Comparison of ENCODE assay signal across 9 mouse cellular contexts in the genomic region with DNA sequence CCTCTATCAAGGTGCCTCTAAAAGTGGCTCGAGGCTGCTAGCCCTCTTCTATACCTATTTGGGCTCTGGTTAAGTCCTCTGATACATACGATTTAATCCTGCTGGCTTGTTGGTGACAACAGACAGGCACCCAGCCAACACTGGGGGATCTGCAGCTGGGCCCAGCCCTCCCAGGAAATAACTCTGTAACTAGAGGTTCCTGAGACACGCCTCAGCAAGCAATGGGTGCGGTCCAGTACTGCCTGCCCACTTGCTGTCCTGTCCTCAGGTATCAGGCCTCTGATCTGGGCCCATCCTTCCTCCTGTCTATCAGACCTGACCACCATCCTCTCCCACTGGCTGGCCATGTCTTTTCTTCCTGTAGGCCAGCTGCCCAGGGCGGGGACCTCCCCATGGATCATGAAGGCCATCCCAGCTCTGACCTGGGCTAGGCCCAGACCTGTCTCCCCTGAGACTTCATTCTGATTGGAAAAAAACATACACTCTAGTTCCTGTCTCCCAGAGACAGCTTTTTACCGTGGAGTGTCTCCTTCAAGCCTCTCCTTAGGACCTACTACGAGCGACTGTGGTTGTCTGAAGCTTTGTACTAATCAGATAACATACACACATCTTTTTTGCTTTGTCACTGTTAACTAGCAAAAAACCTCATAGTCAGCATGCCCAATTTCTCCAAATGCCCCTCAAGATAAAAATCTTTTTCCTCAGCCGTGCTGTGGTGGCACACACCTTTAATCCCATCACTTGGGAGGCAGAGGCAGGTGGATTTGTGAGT. TPM values are rescaled to one million over a fixed set of nuclear protein-coding genes. Genes with fewer than 3 reads are reported as not detected.
DNase-seq lines count a peak whose midpoint lies in the region; ATAC-seq and TF ChIP-seq lines count a peak whose summit lies in the region.
"Had no signal": no experiment of that assay in that cellular context is flagged by ENCODE, and none has a peak within 500 bp of the region (broad histone marks: within the 10 kb centered on the region; RNA-seq: fewer than 3 reads in every experiment).

No protein-coding gene starts in this region.

- peaks cover 3% of the 10 kb centered on the region; the same call in 1 of the 2 replicates for H3K79me2 ChIP-seq in MEL (ENCODE audit: control insufficient read depth, insufficient read depth, low read length, poor library complexity)

- no peaks in the 10 kb centered on the region for H3K36me3 ChIP-seq in forebrain, embryonic 10.5 days (replicated peaks)
- H3K36me3 ChIP-seq in forebrain, embryonic 14.5 days (ENCODE audit: control insufficient read depth, insufficient read depth, low read length): no peaks in the 10 kb centered on the region
- peaks cover 0 to 44% of the 10 kb centered on the region in 2 experiments; a peak in 2 of 4 replicates for H3K36me3 ChIP-seq in MEL (ENCODE audit: control insufficient read depth in 1 of 2, insufficient read depth in 2 of 2, low read length in 2 of 2)

- peaks cover 46% of the 10 kb centered on the region for H3K27me3 ChIP-seq in forebrain, embryonic 10.5 days (ENCODE audit: poor library complexity, severe bottlenecking)
- H3K27me3 ChIP-seq in forebrain, embryonic 14.5 days (replicated peaks; ENCODE audit: control insufficient read depth, insufficient read depth, low read length): no peaks in the 10 kb centered on the region
- H3K27me3 ChIP-seq in MEL (ENCODE audit: control insufficient read depth in 1 of 2, insufficient read depth in 2 of 2, low read length in 2 of 2): no peaks in the 10 kb centered on the region

- intact Hi-C loops in left cerebral cortex, postnatal 10 days (cut with DNase I): loop anchor here (5.0 kb wide), 3 partner anchors 35 to 250 kb away; partner anchors contain the start of gene B4galt2

- 80% methylated on average over 9 of the region's 9 CpGs for WGBS in forebrain, embryonic 10.5 days
- 81% methylated on average over 9 of the region's 9 CpGs for WGBS in forebrain, embryonic 14.5 days

- no peak for ATAC-seq in forebrain, embryonic 14.5 days

- TF ChIP-seq RAD21 in MEL (IDR thresholded peaks at IDR 0.05; ENCODE audit: low read depth, low read length): no peak

- no peak for TF ChIP-seq CTCF in MEL (IDR thresholded peaks at IDR 0.05 in 2 of 3, conservative IDR thresholded peaks at IDR 0.05 in 1 of 3; ENCODE audit: control insufficient read depth in 1 of 3, insufficient read depth in 1 of 3, low read depth in 2 of 3, low read length in 3 of 3, poor library complexity in 1 of 3, severe bottlenecking in 1 of 3)

- peak overlapping the region; percentile 56; the same call in 1 of the 2 replicates for H3K27ac ChIP-seq in forebrain, embryonic 10.5 days
- no peak overlapping the region for H3K27ac ChIP-seq in forebrain, embryonic 14.5 days (ENCODE audit: low read depth, low read length)
- H3K27ac ChIP-seq in MEL (ENCODE audit: control insufficient read depth, low read depth, low read length): peak overlapping the region; percentile 54

- H3K4me1 ChIP-seq in forebrain, embryonic 10.5 days: peaks cover 39% of the 10 kb centered on the region
- peaks cover 5% of the 10 kb centered on the region for H3K4me1 ChIP-seq in forebrain, embryonic 14.5 days (ENCODE audit: control insufficient read depth, insufficient read depth, low read length)
- H3K4me1 ChIP-seq in MEL (ENCODE audit: control insufficient read depth in 1 of 2, insufficient read depth in 2 of 2, low read length in 2 of 2): peaks cover 46 to 57% of the 10 kb centered on the region in 2 experiments

- DNase-seq in forebrain, embryonic 10.5 days (ENCODE audit: extremely low spot score, low spot score): no peak
- DNase-seq in forebrain, embryonic 14.5 days (ENCODE audit: low spot score): no peak
- DNase-seq in MEL (ENCODE audit: low read depth, low spot score): peak; percentile 84
- DNase-seq in heart, postnatal 4 days: peak; percentile 64
- peak; percentile 37 for DNase-seq in lung, postnatal 14 days
- DNase-seq in left cerebral cortex, postnatal 10 days (ENCODE audit: extremely low spot score in 1 of 2, low spot score in 2 of 2): no peak
- no peak for DNase-seq in adrenal gland, postnatal 4 days (ENCODE audit: low spot score in 2 of 2)
- no peak for DNase-seq in ovary, postnatal 10 days (ENCODE audit: low spot score)
- DNase-seq: layer of hippocampus, postnatal 36 days had no signal

- no peak overlapping the region for H3K4me2 ChIP-seq in forebrain, embryonic 14.5 days (ENCODE audit: low read length)

- no peak overlapping the region for H3K9ac ChIP-seq in forebrain, embryonic 14.5 days (ENCODE audit: low read length)
- 0 out of 2 replicates have a peak overlapping the region, but pooled peaks have one; percentile 1 for H3K9ac ChIP-seq in MEL (ENCODE audit: control insufficient read depth, low read depth, low read length, poor library complexity, severe bottlenecking)

- no peaks in the 10 kb centered on the region for H3K9me3 ChIP-seq in forebrain, embryonic 10.5 days
- H3K9me3 ChIP-seq in forebrain, embryonic 14.5 days (replicated peaks; ENCODE audit: control insufficient read depth, low read length): no peaks in the 10 kb centered on the region
- H3K9me3 ChIP-seq in MEL (replicated peaks; ENCODE audit: insufficient read depth, low read length): no peaks in the 10 kb centered on the region

- no peak overlapping the region for H3K4me3 ChIP-seq in forebrain, embryonic 10.5 days
- no peak overlapping the region for H3K4me3 ChIP-seq in forebrain, embryonic 14.5 days (ENCODE audit: low read depth, low read length)
- H3K4me3 ChIP-seq in MEL (ENCODE audit: control insufficient read depth in 1 of 2, insufficient read depth in 1 of 2, low read depth in 2 of 2, low read length in 2 of 2): peak overlapping the region in 1 of 2 experiments; percentile 38; a peak in 3 of 4 replicates

- TF ChIP-seq POLR2A in MEL (IDR thresholded peaks at IDR 0.05; ENCODE audit: control insufficient read depth in 1 of 2, insufficient read depth in 1 of 2, low read depth in 1 of 2, low read length in 2 of 2, poor library complexity in 1 of 2): no peak

- TF ChIP-seq EP300 in MEL (IDR thresholded peaks at IDR 0.05; ENCODE audit: low read depth in 1 of 2, low read length in 2 of 2): peak; percentile 52 to 67; a peak in 3 of 4 replicates

TF ChIP-seq in MEL, 35 proteins besides CTCF, POLR2A, EP300 and RAD21 (continues in another document):
- TF ChIP-seq CHD2 (IDR thresholded peaks at IDR 0.05; ENCODE audit: low read length) (no peak), MAFK (IDR thresholded peaks at IDR 0.05; ENCODE audit: borderline replicate concordance, low read depth, low read length) (peak; percentile 73), TCF12 (IDR thresholded peaks at IDR 0.05; ENCODE audit: low read depth, low read length) (peak; percentile 82), ZNF384 (IDR thresholded peaks at IDR 0.05; ENCODE audit: low read depth, low read length) (no peak)

RNA-seq across cellular contexts. Expression of gene Slc6a9, which starts 2.2 kb away (rescaled TPM):
- 7.0 and 9.1 TPM in 2 replicates for polyA plus RNA-seq in forebrain, embryonic 10.5 days (2016; fragmentation: Nextera tagmentation; extraction: Ambion mirVana)
- polyA plus RNA-seq in forebrain, embryonic 14.5 days (2014; fragmentation: Nextera tagmentation; extraction: Ambion mirVana): 8.0 and 9.6 TPM in 2 replicates
- 3.2 and 8.3 TPM in 2 replicates for total RNA-seq in MEL (2012; rRNA removed)
- 10 to 100 TPM in 1 of 2 experiments, not detected in 1; 21.2 TPM for polyA plus RNA-seq in MEL (2012; ENCODE audit: insufficient read depth in 1 of 2, insufficient read length in 2 of 2, low read depth in 1 of 2, low replicate concordance in 2 of 2, missing spikeins in 1 of 2)
- total RNA-seq in heart, postnatal 4 days (2021): 1 to 10 TPM; 3.2 to 4.1 TPM
- total RNA-seq in left cerebral cortex, postnatal 10 days (2021): 10 to 100 TPM; 40.6 to 44.6 TPM
- 10 to 100 TPM; 17.3 to 19.9 TPM for total RNA-seq in adrenal gland, postnatal 4 days (2021)

RNA-seq across cellular contexts. Expression of gene Ccdc24, which starts 40.3 kb away (rescaled TPM):
- 1.2 TPM in 2 replicates for polyA plus RNA-seq in forebrain, embryonic 10.5 days (2016; fragmentation: Nextera tagmentation; extraction: Ambion mirVana)
- polyA plus RNA-seq in forebrain, embryonic 14.5 days (2014; fragmentation: Nextera tagmentation; extraction: Ambion mirVana): 1.5 and 1.6 TPM in 2 replicates
- 0.19 and 0.56 TPM in 2 replicates for total RNA-seq in MEL (2012; rRNA removed)
- under 1 TPM in 1 of 2 experiments, not detected in 1; 0.36 TPM for polyA plus RNA-seq in MEL (2012; ENCODE audit: insufficient read depth in 1 of 2, insufficient read length in 2 of 2, low read depth in 1 of 2, low replicate concordance in 2 of 2, missing spikeins in 1 of 2)
- 1 to 10 TPM in 1 of 2 experiments, under 1 TPM in 1; 0.59 to 1.1 TPM for total RNA-seq in heart, postnatal 4 days (2021)
- 1 to 10 TPM; 3.1 to 3.3 TPM for total RNA-seq in left cerebral cortex, postnatal 10 days (2021)
- 1 to 10 TPM in 1 of 2 experiments, under 1 TPM in 1; 0.96 to 1.4 TPM for total RNA-seq in adrenal gland, postnatal 4 days (2021)

RNA-seq across cellular contexts. Expression of gene B4galt2, which starts 51.2 kb away (rescaled TPM):
- 20.9 and 21.8 TPM in 2 replicates for polyA plus RNA-seq in forebrain, embryonic 10.5 days (2016; fragmentation: Nextera tagmentation; extraction: Ambion mirVana)
- polyA plus RNA-seq in forebrain, embryonic 14.5 days (2014; fragmentation: Nextera tagmentation; extraction: Ambion mirVana): 49.1 and 50.6 TPM in 2 replicates
- total RNA-seq in MEL (2012; rRNA removed): 0.08 TPM in 1 of 2 replicates, not detected in the other
- under 1 TPM in 1 of 2 experiments, not detected in 1; 0.19 TPM for polyA plus RNA-seq in MEL (2012; ENCODE audit: insufficient read depth in 1 of 2, insufficient read length in 2 of 2, low read depth in 1 of 2, low replicate concordance in 2 of 2, missing spikeins in 1 of 2)
- 10 to 100 TPM; 19.5 to 21.9 TPM for total RNA-seq in heart, postnatal 4 days (2021)
- 100 to 1,000 TPM; 165 to 170 TPM for total RNA-seq in left cerebral cortex, postnatal 10 days (2021)
- 10 to 100 TPM; 32.6 to 34.6 TPM for total RNA-seq in adrenal gland, postnatal 4 days (2021)

RNA-seq across cellular contexts. Expression of gene Atp6v0b, which starts 55.0 kb away (rescaled TPM):
- 160 and 166 TPM in 2 replicates for polyA plus RNA-seq in forebrain, embryonic 10.5 days (2016; fragmentation: Nextera tagmentation; extraction: Ambion mirVana)
- polyA plus RNA-seq in forebrain, embryonic 14.5 days (2014; fragmentation: Nextera tagmentation; extraction: Ambion mirVana): 483 and 520 TPM in 2 replicates
- 227 and 286 TPM in 2 replicates for total RNA-seq in MEL (2012; rRNA removed)
- polyA plus RNA-seq in MEL (2012; ENCODE audit: insufficient read depth in 1 of 2, insufficient read length in 2 of 2, low read depth in 1 of 2, low replicate concordance in 2 of 2, missing spikeins in 1 of 2): 100 to 1,000 TPM in 1 of 2 experiments, not detected in 1; 343 TPM
- 100 to 1,000 TPM; 115 to 126 TPM for total RNA-seq in heart, postnatal 4 days (2021)
- total RNA-seq in left cerebral cortex, postnatal 10 days (2021): 100 to 1,000 TPM; 464 to 465 TPM
- total RNA-seq in adrenal gland, postnatal 4 days (2021): 100 to 1,000 TPM; 139 to 148 TPM

RNA-seq across cellular contexts. Expression of gene Dph2, which starts 59.7 kb away (rescaled TPM):
- 29.1 and 29.3 TPM in 2 replicates for polyA plus RNA-seq in forebrain, embryonic 10.5 days (2016; fragmentation: Nextera tagmentation; extraction: Ambion mirVana)
- polyA plus RNA-seq in forebrain, embryonic 14.5 days (2014; fragmentation: Nextera tagmentation; extraction: Ambion mirVana): 26.8 and 31.9 TPM in 2 replicates
- 24.7 and 27.2 TPM in 2 replicates for total RNA-seq in MEL (2012; rRNA removed)
- 10 to 100 TPM in 1 of 2 experiments, not detected in 1; 25.2 TPM for polyA plus RNA-seq in MEL (2012; ENCODE audit: insufficient read depth in 1 of 2, insufficient read length in 2 of 2, low read depth in 1 of 2, low replicate concordance in 2 of 2, missing spikeins in 1 of 2)
- total RNA-seq in heart, postnatal 4 days (2021): 1 to 10 TPM; 4.1 to 5.1 TPM
- 10 to 100 TPM in 1 of 2 experiments, 1 to 10 TPM in 1; 8.0 to 10.1 TPM for total RNA-seq in left cerebral cortex, postnatal 10 days (2021)
- total RNA-seq in adrenal gland, postnatal 4 days (2021): 1 to 10 TPM; 9.6 to 9.8 TPM

Comparison
In these comparisons a context has a peak if more than half of its experiments do, and no peak if none do; other contexts are left out.
1. DNase-seq: peak in MEL (single experiment), heart, postnatal 4 days (single experiment) and lung, postnatal 14 days (single experiment); none in forebrain, embryonic 10.5 days (single experiment), forebrain, embryonic 14.5 days (single experiment), left cerebral cortex, postnatal 10 days (0 of 2), adrenal gland, postnatal 4 days (0 of 2) and ovary, postnatal 10 days (single experiment).
2. RNA of gene B4galt2, which starts 51.2 kb away (total RNA-seq): 165 to 170 TPM in left cerebral cortex, postnatal 10 days, 32.6 to 34.6 TPM in adrenal gland, postnatal 4 days and 19.5 to 21.9 TPM in heart, postnatal 4 days; 0.08 TPM in MEL; every median in the first group is over 10 times any median in the second.